Mouse (Mus musculus): ENCODE results near the gene Gm8297.
"Not testable (repeated sequence)": the region's sequence is repeated elsewhere in the genome, so short reads cannot be mapped to it uniquely, and the experiment has no call there.

The Gm8297 gene

DNA sequence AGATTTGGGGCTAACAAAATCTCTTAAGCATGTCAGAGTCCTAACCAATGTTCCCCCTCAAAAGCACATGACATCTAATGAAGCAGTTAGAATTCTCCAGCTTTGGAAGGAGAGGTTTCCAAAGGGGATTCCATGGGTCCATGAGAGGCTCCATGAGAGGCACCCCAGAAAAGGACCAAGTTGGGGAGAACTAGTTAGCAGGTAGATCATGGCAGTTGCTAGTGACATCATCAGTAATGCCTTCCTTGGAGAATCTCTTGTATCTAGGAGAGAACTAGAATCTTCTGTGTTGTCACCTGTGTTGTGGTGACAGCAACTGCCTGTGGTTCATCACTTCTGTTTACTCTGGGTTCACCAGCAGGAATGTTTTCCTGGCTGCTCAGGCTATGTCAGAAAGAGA, at the start of gene Gm8297:
Gm8297 (plus strand) TSS at position 301 of the 400 bp plus-strand sequence.
- DNase-seq (ENCODE audit: low spot score in 2 of 2) = not testable (repeated sequence)

DNA sequence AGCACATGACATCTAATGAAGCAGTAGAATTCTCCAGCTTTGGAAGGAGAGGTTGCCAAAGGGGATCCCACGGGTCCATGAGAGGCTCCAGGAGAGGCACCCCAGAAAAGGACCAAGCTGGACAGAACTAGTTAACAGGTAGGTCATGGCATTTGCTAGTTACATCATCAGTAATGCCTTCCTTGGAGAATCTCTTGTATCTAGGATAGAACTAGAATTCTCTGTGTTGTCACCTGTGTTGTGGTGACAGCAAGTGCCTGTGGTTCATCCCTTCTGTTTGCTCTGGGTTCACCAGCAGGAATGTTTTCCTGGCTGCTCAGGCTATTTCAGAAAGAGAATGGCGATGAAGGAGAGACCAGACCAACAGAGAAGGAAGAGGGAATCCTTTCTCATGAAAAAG, 31.9 kb downstream of the Gm8297 start, which contains the start of gene Gm3298:
Gm3298 (plus strand) TSS at position 301 of the 400 bp plus-strand sequence.
- DNase-seq (ENCODE audit: low spot score in 2 of 2) = not testable (repeated sequence)
